Mouse (Mus musculus) intestine, embryonic 14.5 days (tissue): ENCODE measurements at regions not wholly inside any gene's neighbourhood (a gene's known extent, or its start where the extent isn't known, plus 50 kb on each side); places are given as distances from the start of the nearest gene placed in this dataset.

ENCODE experiments used
- ATAC-seq: fragments of 200-750 bp; cut with Nextera tagmentation; replicated peaks from 2 replicates; pipeline ENCODE4 v1.8.0; 2017; ENCODE audit warnings: low read depth, moderate number of reproducible peaks, moderate TSS enrichment, moderate library complexity; ENCODE audit not compliant: low FRiP score, low TSS enrichment
- DNase-seq: peaks from one replicate; pipeline ENCODE4 v3.0.0-alpha.2; 2018; ENCODE audit warnings: low spot score
- H3K27ac ChIP-seq: fragments of 300-500 bp; sonication (generic); 2 replicates; pipeline ENCODE4 v1.5.1; 2014; ENCODE audit warnings: low read depth, mild to moderate bottlenecking, control low read depth
- H3K27me3 ChIP-seq: fragments of 300-500 bp; sonication (generic); replicated peaks from 2 replicates; pipeline ENCODE4 v1.6.1; 2014; ENCODE audit warnings: low read length, control low read depth; ENCODE audit not compliant: control insufficient read depth, insufficient read depth
- H3K36me3 ChIP-seq: fragments of 300-500 bp; sonication (generic); 2 replicates; pipeline ENCODE4 v1.6.1; 2014; ENCODE audit warnings: low read length, control low read depth; ENCODE audit not compliant: control insufficient read depth, insufficient read depth
- H3K4me1 ChIP-seq: fragments of 300-500 bp; sonication (generic); replicated peaks from 2 replicates; pipeline ENCODE4 v1.6.1; 2014; ENCODE audit warnings: low read length, control low read depth, mixed read lengths; ENCODE audit not compliant: control insufficient read depth, insufficient read depth
- H3K4me2 ChIP-seq: fragments of 300-500 bp; sonication (generic); 2 replicates; pipeline ENCODE4 v1.6.1; 2014; ENCODE audit warnings: low read length
- H3K4me3 ChIP-seq: fragments of 300-500 bp; sonication (generic); 2 replicates; pipeline ENCODE4 v1.5.1; 2014; ENCODE audit warnings: low read depth, low read length, control low read depth, mixed read lengths
- H3K9ac ChIP-seq: fragments of 300-500 bp; sonication (generic); 2 replicates; pipeline ENCODE4 v1.6.1; 2014; ENCODE audit warnings: mild to moderate bottlenecking, low read length
- H3K9me3 ChIP-seq: fragments of 300-500 bp; sonication (generic); 2 replicates; pipeline ENCODE4 v1.6.1; 2016; ENCODE audit warnings: low read length, control low read depth; ENCODE audit not compliant: control insufficient read depth
- WGBS: fragments of 180-500 bp; shearing (Covaris S2); extraction: QIAGEN DNeasy Blood & Tissue Kit; methylation state at CpG from one replicate; pipeline ENCODE4 v1.1.7; 2014; 5-methylcytosine and 5-hydroxymethylcytosine counted together

DNA sequence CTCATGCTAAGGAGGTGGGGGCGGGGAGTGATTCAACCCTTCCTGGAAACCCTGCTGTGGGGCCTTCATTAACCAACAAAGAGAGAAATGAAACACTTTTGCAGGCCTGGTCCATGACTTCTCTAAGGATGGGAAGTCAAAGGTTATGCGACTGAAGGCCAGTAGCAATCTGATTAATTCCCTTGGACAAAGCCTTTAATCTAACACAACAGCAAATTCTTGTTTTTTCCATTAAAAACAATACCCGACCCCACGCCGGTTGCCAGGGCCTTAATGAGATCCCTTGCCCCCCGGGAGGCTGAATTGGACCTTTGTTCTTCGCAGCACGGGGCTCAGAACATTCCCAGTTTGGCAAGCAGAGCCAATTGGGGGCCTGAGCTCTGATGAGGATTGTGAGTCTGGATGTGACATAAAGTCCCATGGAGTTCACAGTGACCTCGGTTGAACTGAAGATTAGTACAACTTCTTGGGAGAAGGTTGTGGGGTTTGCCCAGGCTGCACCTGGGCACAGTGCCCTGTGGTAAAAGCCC, 310.9 kb upstream of the Rtl1 start:
- Histone ChIP-seq H3K4me2 (no peak overlapping the region), H3K4me3 (no peak overlapping the region), H3K27me3 (no peaks in the 10 kb centered on the region), H3K9me3 (no peaks in the 10 kb centered on the region), H3K9ac (no peak overlapping the region), H3K4me1 (no peaks in the 10 kb centered on the region), H3K27ac (no peak overlapping the region), H3K36me3 (no peaks in the 10 kb centered on the region)
- 67% methylated on average over 9 of the region's 9 CpGs for WGBS
- no peak for DNase-seq
- ATAC-seq: no peak

GRCm38 (mm10) chr12:109911506-109911905, 311.4 kb upstream of the Rtl1 start:
- DNase-seq (no peak), ATAC-seq (no peak)
- H3K9ac ChIP-seq: no peak overlapping the region
- H3K4me3 ChIP-seq: no peak overlapping the region
- no peaks in the 10 kb centered on the region for H3K27me3 ChIP-seq
- no peak overlapping the region for H3K4me2 ChIP-seq
- no peaks in the 10 kb centered on the region for H3K4me1 ChIP-seq
- no peak overlapping the region for H3K27ac ChIP-seq
- H3K9me3 ChIP-seq: no peaks in the 10 kb centered on the region
- WGBS: 71% methylated on average over 9 of the region's 9 CpGs
- H3K36me3 ChIP-seq: no peaks in the 10 kb centered on the region

GRCm38 (mm10) chr12:109917761-109918160, 317.6 kb upstream of the Rtl1 start:
- Histone ChIP-seq H3K27ac (no peak overlapping the region), H3K9ac (no peak overlapping the region), H3K4me1 (no peaks in the 10 kb centered on the region), H3K36me3 (no peaks in the 10 kb centered on the region), H3K9me3 (no peaks in the 10 kb centered on the region), H3K27me3 (no peaks in the 10 kb centered on the region), H3K4me2 (no peak overlapping the region), H3K4me3 (no peak overlapping the region)
- 71% methylated on average over 6 of the region's 6 CpGs for WGBS
- no peak for ATAC-seq
- DNase-seq: no peak

DNA sequence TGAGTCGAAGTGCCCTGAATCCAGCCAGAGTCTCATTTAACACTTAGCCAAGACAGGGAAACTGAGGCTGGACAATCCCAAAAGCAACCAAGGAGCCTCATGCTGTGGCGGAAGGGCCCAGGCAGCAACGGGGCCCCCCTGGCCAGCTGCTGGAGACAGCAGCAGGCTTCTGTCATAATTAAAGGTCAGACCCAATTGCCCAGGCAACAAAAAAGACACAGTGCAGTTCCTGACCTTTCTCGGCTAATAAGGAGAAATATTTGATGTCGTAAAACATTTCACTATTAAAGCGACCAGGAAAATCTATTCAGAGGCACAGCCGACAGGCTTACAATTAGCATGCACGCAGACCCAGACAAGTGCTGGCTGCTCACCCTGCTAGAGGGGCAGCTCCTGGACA, 318.8 kb upstream of the Rtl1 start:
- no peak overlapping the region for H3K4me2 ChIP-seq
- ATAC-seq: no peak
- no peak overlapping the region for H3K27ac ChIP-seq
- DNase-seq: no peak
- 46% methylated on average over 8 of the region's 8 CpGs for WGBS
- H3K9ac ChIP-seq: no peak overlapping the region
- H3K4me1 ChIP-seq: no peaks in the 10 kb centered on the region
- no peaks in the 10 kb centered on the region for H3K9me3 ChIP-seq
- H3K4me3 ChIP-seq: no peak overlapping the region
- no peaks in the 10 kb centered on the region for H3K36me3 ChIP-seq
- H3K27me3 ChIP-seq: no peaks in the 10 kb centered on the region

DNA sequence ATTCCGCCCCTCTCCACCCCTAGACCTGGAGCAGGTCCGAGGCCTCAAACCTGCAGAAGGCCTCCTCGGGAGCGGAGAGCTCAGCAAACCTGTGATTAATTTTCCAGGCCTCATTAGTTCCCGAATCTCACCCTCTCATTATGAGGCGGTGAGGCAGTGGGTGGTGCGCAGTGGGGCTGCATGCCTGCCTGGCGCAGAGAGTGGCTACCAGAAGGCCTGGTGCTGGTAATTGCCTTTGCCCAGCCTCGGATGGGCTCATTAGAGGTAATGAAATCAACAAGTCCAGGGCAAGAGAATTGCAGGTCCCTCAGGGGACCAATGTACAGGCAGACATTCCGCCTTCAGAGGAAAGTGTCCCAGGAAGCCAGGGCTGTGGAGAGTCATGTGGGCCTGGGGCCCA, 322.0 kb upstream of the Rtl1 start:
- Histone ChIP-seq H3K9me3 (no peaks in the 10 kb centered on the region), H3K4me1 (no peaks in the 10 kb centered on the region), H3K4me2 (no peak overlapping the region), H3K27ac (no peak overlapping the region), H3K27me3 (no peaks in the 10 kb centered on the region), H3K4me3 (no peak overlapping the region), H3K9ac (no peak overlapping the region), H3K36me3 (no peaks in the 10 kb centered on the region)
- ATAC-seq (no peak), DNase-seq (no peak)
- 80% methylated on average over 10 of the region's 10 CpGs for WGBS

- Histone ChIP-seq H3K9ac (no peak overlapping the region), H3K36me3 (no peaks in the 10 kb centered on the region), H3K9me3 (no peaks in the 10 kb centered on the region), H3K4me3 (no peak overlapping the region), H3K27ac (no peak overlapping the region), H3K4me1 (no peaks in the 10 kb centered on the region), H3K27me3 (no peaks in the 10 kb centered on the region), H3K4me2 (no peak overlapping the region)
- ATAC-seq (no peak), DNase-seq (no peak)
- WGBS: 74% methylated on average over 6 of the region's 6 CpGs
These were observed 325.7 kb upstream of the Rtl1 start for GRCm38 (mm10) chr12:109925866-109926265.

DNA sequence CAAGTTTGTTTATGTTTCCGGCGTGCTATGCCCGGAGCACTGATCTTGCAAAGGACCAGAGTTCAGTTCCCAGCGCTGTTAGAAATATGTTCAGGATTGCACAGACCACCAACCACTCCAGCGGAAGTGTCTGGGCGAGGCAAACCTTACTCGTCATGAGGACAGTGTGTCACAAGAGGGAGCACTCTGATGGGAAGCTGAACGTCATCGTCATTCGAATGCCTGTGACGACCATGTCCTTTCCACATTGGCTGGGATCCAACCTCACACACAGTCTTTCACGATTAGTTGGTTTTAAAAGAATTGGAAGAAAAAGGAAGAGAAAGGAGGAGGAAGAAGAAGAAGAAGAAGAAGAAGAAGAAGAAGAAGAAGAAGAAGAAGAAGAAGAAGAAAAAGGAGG, 326.5 kb upstream of the Rtl1 start:
- Histone ChIP-seq H3K4me3 (no peak overlapping the region), H3K36me3 (no peaks in the 10 kb centered on the region), H3K9ac (no peak overlapping the region), H3K27ac (no peak overlapping the region), H3K4me1 (no peaks in the 10 kb centered on the region), H3K9me3 (no peaks in the 10 kb centered on the region), H3K27me3 (no peaks in the 10 kb centered on the region), H3K4me2 (no peak overlapping the region)
- 54% methylated on average over 12 of the region's 12 CpGs for WGBS
- no peak for DNase-seq
- ATAC-seq: no peak

GRCm38 (mm10) chr12:109946179-109946578, 332.7 kb upstream of the Dio3 start:
- DNase-seq (no peak), ATAC-seq (no peak)
- no peak overlapping the region for H3K9ac ChIP-seq
- no peaks in the 10 kb centered on the region for H3K36me3 ChIP-seq
- H3K9me3 ChIP-seq: 0 out of 2 replicates have a peak, but pooled peaks cover 3% of the 10 kb centered on the region
- H3K4me1 ChIP-seq: peaks cover 25% of the 10 kb centered on the region
- WGBS: 38% methylated on average over 3 of the region's 3 CpGs
- peak overlapping the region; percentile 76 for H3K27ac ChIP-seq
- no peak overlapping the region for H3K4me3 ChIP-seq
- H3K27me3 ChIP-seq: no peaks in the 10 kb centered on the region
- no peak overlapping the region for H3K4me2 ChIP-seq

GRCm38 (mm10) chr12:109946936-109947335, 331.9 kb upstream of the Dio3 start:
- no peak for ATAC-seq
- WGBS: 61% methylated on average over 1 of the region's 1 CpGs
- Histone ChIP-seq H3K27me3 (no peaks in the 10 kb centered on the region), H3K4me1 (peaks cover 25% of the 10 kb centered on the region), H3K4me3 (no peak overlapping the region), H3K4me2 (no peak overlapping the region), H3K27ac (peak overlapping the region; percentile 76; the same call in 1 of the 2 replicates), H3K36me3 (no peaks in the 10 kb centered on the region), H3K9me3 (0 out of 2 replicates have a peak, but pooled peaks cover 3% of the 10 kb centered on the region), H3K9ac (no peak overlapping the region)
- DNase-seq: no peak
